Mouse (Mus musculus): Measurements from ENCODE around the gene Trabd2b. TPM values are rescaled to one million over a fixed set of nuclear protein-coding genes. Genes with fewer than 3 reads are reported as not detected.
A peak's percentile ranks its signal among the peaks of the same experiment; 100 is the strongest.

Gene Trabd2b
- polyA plus RNA-seq, 1 experiment from 2014 or later, result 1.8 TPM

DNA sequence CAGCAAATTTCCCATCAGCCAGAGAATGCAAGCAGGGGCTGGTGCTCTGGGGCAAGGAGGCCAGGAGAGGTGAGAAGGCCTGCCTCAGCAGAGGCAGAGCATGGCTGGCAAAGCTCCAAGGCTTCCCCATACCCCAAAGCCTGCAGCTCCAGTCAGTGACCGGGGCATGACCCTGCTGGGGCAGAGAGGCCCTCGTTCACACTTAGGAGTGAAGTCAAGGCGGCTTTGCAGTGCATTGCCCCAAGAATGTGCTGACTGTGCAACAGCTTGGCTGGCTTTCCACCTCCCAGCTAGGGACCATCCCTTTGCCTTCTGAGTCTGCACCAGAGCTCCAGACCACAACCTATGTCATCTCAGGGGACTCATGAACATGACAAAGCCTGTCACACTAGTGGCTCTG is 152.0 kb downstream of the Trabd2b start:
- H3K4me3 ChIP-seq, result no peak overlapping the region
- H3K27ac ChIP-seq (replicated peaks), result no peak overlapping the region
- H3K36me3 ChIP-seq, result no peaks in the 10 kb centered on the region
- H3K9me3 ChIP-seq, result no peaks in the 10 kb centered on the region
- 62% methylated on average over 3 of the region's 3 CpGs for WGBS
- H3K27me3 ChIP-seq, result no peaks in the 10 kb centered on the region
- ATAC-seq (ENCODE audit: low FRiP score, low read depth), result no peak
- no peaks in the 10 kb centered on the region for H3K4me1 ChIP-seq
- H3K9ac ChIP-seq (replicated peaks), result no peak overlapping the region
- H3K4me2 ChIP-seq (replicated peaks), result no peak overlapping the region

DNA sequence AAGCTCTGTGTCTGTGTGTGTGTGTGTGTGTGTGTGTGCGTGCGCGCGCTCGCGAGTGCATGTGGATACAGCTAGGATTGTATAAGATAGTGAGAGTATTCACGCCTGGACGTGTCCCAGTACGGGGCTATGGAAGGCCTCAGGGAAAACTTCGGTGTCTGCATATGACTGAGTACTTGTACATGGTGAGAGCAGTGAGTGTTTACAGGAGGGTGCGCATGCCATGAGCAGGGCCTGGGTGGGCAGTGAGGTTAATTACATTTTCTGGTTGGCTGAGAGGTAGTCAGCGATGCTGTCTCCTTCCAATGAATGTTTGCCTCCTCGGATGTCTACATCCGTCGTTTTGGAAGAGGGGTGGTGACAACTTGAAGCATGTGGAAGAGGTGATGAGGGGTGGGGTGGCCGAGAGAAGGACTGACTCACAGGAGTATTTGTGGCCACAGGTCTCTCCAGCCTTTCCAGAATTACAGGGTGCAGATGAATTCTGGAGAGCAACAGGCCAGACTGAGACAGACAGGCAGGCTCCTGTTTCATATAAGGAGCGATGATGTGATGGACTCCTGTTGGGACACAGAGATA is 154.2 kb downstream of the Trabd2b start:
- H3K4me2 ChIP-seq (replicated peaks), result no peak overlapping the region
- peaks cover 4% of the 10 kb centered on the region; the same call in 1 of the 2 replicates for H3K4me1 ChIP-seq
- H3K27ac ChIP-seq (replicated peaks), result no peak overlapping the region
- no peak for ATAC-seq (ENCODE audit: low FRiP score, low read depth)
- no peak overlapping the region for H3K4me3 ChIP-seq
- no peaks in the 10 kb centered on the region for H3K36me3 ChIP-seq
- H3K27me3 ChIP-seq, result no peaks in the 10 kb centered on the region
- H3K9ac ChIP-seq (replicated peaks), result no peak overlapping the region
- no peaks in the 10 kb centered on the region for H3K9me3 ChIP-seq
- 88% methylated on average over 17 of the region's 17 CpGs for WGBS

DNA sequence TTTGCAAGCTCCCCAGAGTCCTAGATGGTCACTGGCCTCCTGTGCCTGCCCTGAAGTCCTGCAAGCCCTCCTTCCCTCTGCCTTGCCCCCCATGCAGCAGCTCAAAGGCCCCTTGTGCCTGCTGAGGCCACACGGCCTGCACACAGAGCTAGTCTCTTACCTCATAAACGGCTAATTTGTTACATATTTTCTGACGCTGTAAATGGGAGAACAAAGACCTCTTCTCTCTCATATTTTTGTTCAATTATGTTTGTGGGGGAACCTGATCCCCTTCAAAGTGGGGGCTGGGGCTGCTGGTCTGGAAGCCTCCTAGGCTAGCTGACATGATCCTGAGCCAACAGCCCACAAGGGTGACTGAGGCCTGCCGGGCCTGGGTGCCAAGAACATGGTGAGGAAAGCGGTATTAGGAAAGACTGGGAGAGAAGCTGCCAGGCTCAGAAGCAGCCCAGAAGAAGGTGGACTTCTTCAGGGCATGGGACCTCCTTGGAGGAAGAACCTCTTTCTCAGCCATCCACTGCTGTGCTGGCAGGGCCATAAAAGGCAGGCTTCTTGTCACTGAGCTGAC is 157.7 kb downstream of the Trabd2b start:
- no peak for ATAC-seq (ENCODE audit: low FRiP score, low read depth)
- WGBS, result 74% methylated on average over 5 of the region's 5 CpGs
- Histone ChIP-seq H3K4me1 (peaks cover 4% of the 10 kb centered on the region; the same call in 1 of the 2 replicates), H3K9me3 (no peaks in the 10 kb centered on the region), H3K27me3 (no peaks in the 10 kb centered on the region), H3K27ac (replicated peaks) (no peak overlapping the region), H3K36me3 (no peaks in the 10 kb centered on the region), H3K4me3 (no peak overlapping the region), H3K9ac (replicated peaks) (no peak overlapping the region), H3K4me2 (replicated peaks) (no peak overlapping the region)

DNA sequence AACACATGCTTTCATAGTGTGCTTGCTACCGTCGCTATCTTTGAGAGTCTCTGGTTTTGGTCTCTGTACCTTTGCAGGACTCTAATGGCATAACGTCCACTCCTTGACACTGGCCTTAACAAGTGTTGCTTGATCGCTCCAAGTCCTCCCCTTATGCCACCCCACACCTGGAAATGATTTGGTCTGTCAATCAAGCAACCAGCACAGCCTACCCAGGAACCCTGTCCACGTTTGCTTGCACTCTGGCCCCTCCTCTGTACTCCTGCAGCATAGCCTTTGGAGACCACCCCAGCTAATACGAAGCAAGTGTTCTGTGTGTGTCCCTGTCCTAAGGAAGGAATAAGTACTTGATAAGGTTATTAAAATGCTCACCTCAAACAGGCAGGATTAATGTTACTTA is 161.1 kb downstream of the Trabd2b start:
- Histone ChIP-seq H3K27me3 (no peaks in the 10 kb centered on the region), H3K36me3 (no peaks in the 10 kb centered on the region), H3K4me2 (replicated peaks) (no peak overlapping the region), H3K4me3 (no peak overlapping the region), H3K9ac (replicated peaks) (no peak overlapping the region), H3K27ac (replicated peaks) (no peak overlapping the region), H3K4me1 (peaks cover 4% of the 10 kb centered on the region; the same call in 1 of the 2 replicates), H3K9me3 (no peaks in the 10 kb centered on the region)
- 75% methylated on average over 6 of the region's 6 CpGs for WGBS
- ATAC-seq (ENCODE audit: low FRiP score, low read depth), result no peak

GRCm38 (mm10) chr4:114568081-114568605 is 161.6 kb downstream of the Trabd2b start:
- no peak overlapping the region for H3K4me2 ChIP-seq (replicated peaks)
- no peak for ATAC-seq (ENCODE audit: low FRiP score, low read depth)

DNA sequence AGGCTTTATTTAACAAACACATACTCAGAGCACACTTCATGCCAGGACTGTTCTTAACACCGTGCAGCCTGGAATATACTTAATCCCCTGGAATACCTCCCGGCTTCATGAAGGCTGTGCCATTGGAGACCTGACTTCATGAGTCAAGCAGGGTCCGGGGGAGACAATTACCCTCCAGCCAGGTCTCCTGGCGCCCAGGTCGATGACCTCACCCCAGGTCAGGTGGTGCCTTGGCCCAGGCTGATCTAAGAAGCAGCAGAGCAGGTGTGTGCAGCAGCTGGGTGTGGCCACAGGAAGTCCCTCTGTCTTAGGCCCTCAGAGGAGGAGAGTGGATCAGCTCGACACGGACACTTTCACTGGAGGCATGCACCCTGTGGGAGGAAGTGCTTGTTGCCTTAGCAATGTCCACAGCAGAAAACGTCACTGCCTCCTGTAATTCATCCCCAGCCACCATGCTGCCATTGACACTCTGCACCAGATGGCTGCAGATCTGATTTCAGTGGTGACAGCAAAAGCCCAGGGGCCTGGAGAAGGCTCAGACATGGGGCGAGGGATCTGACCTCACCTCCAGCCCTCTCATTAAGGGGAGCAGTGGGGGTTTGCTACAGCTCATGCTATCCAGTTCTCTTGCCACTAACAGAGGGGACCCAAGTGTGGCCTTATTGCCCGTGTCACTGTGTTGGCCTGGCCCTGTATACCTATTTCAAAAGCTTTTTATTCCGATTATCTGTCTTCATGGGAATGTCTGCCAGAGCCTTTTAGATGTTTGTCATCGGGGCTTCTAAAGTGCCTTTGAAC is 171.8 kb downstream of the Trabd2b start:
- no peak overlapping the region for H3K9ac ChIP-seq (replicated peaks)
- 57% methylated on average over 12 of the region's 12 CpGs for WGBS
- ATAC-seq (ENCODE audit: low FRiP score, low read depth), result 0 out of 2 replicates have a peak, but pooled peaks have one; percentile 50
- no peaks in the 10 kb centered on the region for H3K27me3 ChIP-seq
- no peaks in the 10 kb centered on the region for H3K9me3 ChIP-seq
- H3K4me2 ChIP-seq (replicated peaks), result no peak overlapping the region
- H3K36me3 ChIP-seq, result no peaks in the 10 kb centered on the region
- no peak overlapping the region for H3K4me3 ChIP-seq
- H3K27ac ChIP-seq (replicated peaks), result no peak overlapping the region
- peaks cover 7% of the 10 kb centered on the region; the same call in 1 of the 2 replicates for H3K4me1 ChIP-seq

More at GRCm38 (mm10) chr4:114568081-114568605, 161.6 kb downstream of the Trabd2b start:
- no peaks in the 10 kb centered on the region for H3K36me3 ChIP-seq
- 79% methylated on average over 1 of the region's 1 CpGs for WGBS
- no peak overlapping the region for H3K4me3 ChIP-seq
- no peaks in the 10 kb centered on the region for H3K9me3 ChIP-seq
- H3K27me3 ChIP-seq, result no peaks in the 10 kb centered on the region
- H3K4me1 ChIP-seq, result peaks cover 4% of the 10 kb centered on the region; the same call in 1 of the 2 replicates
- no peak overlapping the region for H3K27ac ChIP-seq (replicated peaks)
- no peak overlapping the region for H3K9ac ChIP-seq (replicated peaks)

DNA sequence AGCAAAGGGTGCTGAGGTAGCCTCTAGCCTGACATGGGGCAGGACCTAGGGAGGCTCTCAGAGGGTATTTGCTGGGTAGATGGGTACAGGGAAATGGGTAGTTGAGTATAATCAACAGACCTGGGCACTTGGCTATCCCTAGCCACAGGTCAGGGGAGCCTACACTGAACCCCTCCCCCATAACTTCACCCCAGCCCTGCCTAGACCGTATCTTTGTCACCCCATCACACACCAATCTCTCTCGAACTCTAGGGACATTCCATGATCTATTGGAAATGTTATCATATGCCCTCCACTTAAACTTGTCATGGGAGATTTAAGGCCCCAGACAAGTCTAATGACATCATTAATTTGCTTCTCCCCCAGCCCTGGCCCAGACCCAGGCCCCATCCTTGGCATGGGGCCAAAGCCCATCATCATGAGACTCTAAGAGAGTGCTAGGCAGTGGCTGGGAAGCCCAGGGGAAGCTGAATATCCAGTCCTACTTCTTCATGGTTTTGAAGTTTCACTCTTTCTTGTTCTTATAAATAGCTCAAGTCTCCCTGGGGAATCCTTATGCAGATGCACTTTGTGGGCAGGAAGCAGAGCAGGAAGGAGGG is 177.1 kb downstream of the Trabd2b start:
- no peak overlapping the region for H3K4me3 ChIP-seq
- no peak overlapping the region for H3K4me2 ChIP-seq (replicated peaks)
- H3K36me3 ChIP-seq, result no peaks in the 10 kb centered on the region
- H3K9me3 ChIP-seq, result no peaks in the 10 kb centered on the region
- no peak overlapping the region for H3K27ac ChIP-seq (replicated peaks)
- 91% methylated on average over 2 of the region's 2 CpGs for WGBS
- no peak overlapping the region for H3K9ac ChIP-seq (replicated peaks)
- H3K27me3 ChIP-seq, result no peaks in the 10 kb centered on the region
- ATAC-seq (ENCODE audit: low FRiP score, low read depth), result no peak
- H3K4me1 ChIP-seq, result peaks cover 2% of the 10 kb centered on the region; the same call in 1 of the 2 replicates

GRCm38 (mm10) chr4:114584686-114585085 is 178.2 kb downstream of the Trabd2b start:
- Histone ChIP-seq H3K36me3 (no peaks in the 10 kb centered on the region), H3K4me2 (replicated peaks) (no peak overlapping the region), H3K27ac (replicated peaks) (no peak overlapping the region), H3K4me3 (no peak overlapping the region), H3K4me1 (no peaks in the 10 kb centered on the region), H3K9me3 (no peaks in the 10 kb centered on the region), H3K9ac (replicated peaks) (no peak overlapping the region), H3K27me3 (no peaks in the 10 kb centered on the region)
- ATAC-seq (ENCODE audit: low FRiP score, low read depth), result no peak
- WGBS, result 89% methylated on average over 1 of the region's 1 CpGs

- no peaks in the 10 kb centered on the region for H3K36me3 ChIP-seq
- no peaks in the 10 kb centered on the region for H3K4me1 ChIP-seq
- WGBS, result 76% methylated on average over 13 of the region's 13 CpGs
- ATAC-seq (ENCODE audit: low FRiP score, low read depth), result no peak
- H3K9ac ChIP-seq (replicated peaks), result no peak overlapping the region
- no peak overlapping the region for H3K4me3 ChIP-seq
- no peaks in the 10 kb centered on the region for H3K27me3 ChIP-seq
- H3K27ac ChIP-seq (replicated peaks), result no peak overlapping the region
- no peaks in the 10 kb centered on the region for H3K9me3 ChIP-seq
- no peak overlapping the region for H3K4me2 ChIP-seq (replicated peaks)
Observed at GRCm38 (mm10) chr4:114593554-114594215, 187.2 kb downstream of the Trabd2b start.

DNA sequence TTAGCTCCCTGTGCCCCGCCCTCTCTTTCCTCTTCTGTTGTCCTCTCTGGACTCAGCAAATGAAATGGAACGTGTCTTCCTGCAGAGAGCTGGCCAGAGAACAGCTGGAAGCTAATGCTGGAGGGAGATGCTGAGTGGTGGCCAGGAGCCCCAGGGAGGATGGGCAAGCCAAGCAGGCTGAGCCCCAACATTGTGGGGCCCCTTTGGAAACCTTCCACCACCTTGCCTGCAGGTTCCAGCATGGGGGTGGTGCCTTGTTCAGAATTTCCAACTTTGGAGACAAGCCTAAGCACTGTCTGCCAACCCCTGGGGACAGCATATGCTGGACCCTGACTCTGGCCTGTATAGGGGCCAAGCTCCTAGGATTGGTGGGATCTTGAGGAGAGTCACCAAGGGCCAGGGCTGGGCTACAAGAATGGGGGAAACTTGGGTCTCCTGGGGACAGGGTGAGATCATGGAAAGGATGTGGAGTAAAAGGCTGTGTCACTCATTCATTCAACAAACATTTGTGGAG is 188.7 kb downstream of the Trabd2b start:
- 44% methylated on average over 2 of the region's 2 CpGs for WGBS
- H3K36me3 ChIP-seq, result no peaks in the 10 kb centered on the region
- no peak overlapping the region for H3K27ac ChIP-seq (replicated peaks)
- H3K4me3 ChIP-seq, result no peak overlapping the region
- no peaks in the 10 kb centered on the region for H3K9me3 ChIP-seq
- H3K9ac ChIP-seq (replicated peaks), result no peak overlapping the region
- no peak overlapping the region for H3K4me2 ChIP-seq (replicated peaks)
- H3K27me3 ChIP-seq, result no peaks in the 10 kb centered on the region
- no peak for ATAC-seq (ENCODE audit: low FRiP score, low read depth)
- no peaks in the 10 kb centered on the region for H3K4me1 ChIP-seq

DNA sequence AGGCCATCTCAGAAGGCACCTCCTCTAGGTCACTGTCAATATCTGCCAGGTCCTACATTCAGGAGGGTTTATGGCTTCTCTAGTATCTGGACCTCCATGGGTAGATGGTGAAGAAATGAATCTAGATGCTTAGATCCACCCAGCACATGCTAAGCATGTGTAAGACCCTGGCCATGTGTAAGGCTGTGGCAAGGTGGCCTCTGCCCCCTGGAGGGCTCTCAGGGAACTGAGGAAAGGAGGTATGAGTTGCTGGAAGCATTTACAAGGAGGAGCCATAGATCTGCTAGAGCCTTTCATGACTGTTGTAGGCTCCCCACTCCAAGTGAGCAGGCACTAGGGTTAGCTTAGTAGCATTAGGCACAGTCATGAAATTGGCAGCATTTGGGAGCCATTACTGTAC is 192.6 kb downstream of the Trabd2b start:
- Histone ChIP-seq H3K9me3 (no peaks in the 10 kb centered on the region), H3K27ac (replicated peaks) (no peak overlapping the region), H3K4me1 (peaks cover 8% of the 10 kb centered on the region; the same call in 1 of the 2 replicates), H3K27me3 (no peaks in the 10 kb centered on the region), H3K36me3 (no peaks in the 10 kb centered on the region), H3K9ac (replicated peaks) (no peak overlapping the region), H3K4me3 (no peak overlapping the region), H3K4me2 (replicated peaks) (no peak overlapping the region)
- no peak for ATAC-seq (ENCODE audit: low FRiP score, low read depth)

Data from midbrain, embryonic 12.5 days (tissue).